Mouse (Mus musculus) adrenal gland, postnatal 4 days (tissue): ENCODE results near the gene Abi1. TPM values are rescaled to one million over a fixed set of nuclear protein-coding genes. Genes with fewer than 3 reads are reported as not detected.
"Not testable (repeated sequence)": the region's sequence is repeated elsewhere in the genome, so short reads cannot be mapped to it uniquely, and the experiment has no call there.

Experiments
- DNase-seq, 2 experiments: peaks; one replicate each; pipeline ENCODE4 v3.0.0; 2021 to 2022; ENCODE audit warnings: low spot score in 2 of 2, mixed read lengths in 2 of 2
- total RNA-seq, 2 experiments: library from RNA; stranded (reverse); gene quantifications; 2 replicates each; pipeline ENCODE4 v1.2.3; 2021

Abi1 gene
- total RNA-seq, 2 experiments from 2014 or later: 80.8 to 87.5 TPM

- no peak for DNase-seq
These were observed 62.6 kb downstream of the Abi1 start for GRCm38 (mm10) chr2:22977387-22977973.

GRCm38 (mm10) chr2:22962970-22963369 is 77.1 kb downstream of the Abi1 start:
- DNase-seq: no peak

- DNase-seq: no peak
These were observed 77.8 kb downstream of the Abi1 start for GRCm38 (mm10) chr2:22962242-22962641.

GRCm38 (mm10) chr2:22961681-22962080 is 78.4 kb downstream of the Abi1 start:
- no peak for DNase-seq

GRCm38 (mm10) chr2:22957415-22957814 is 82.6 kb downstream of the Abi1 start:
- DNase-seq: no peak

GRCm38 (mm10) chr2:22955914-22956313 is 84.1 kb downstream of the Abi1 start:
- DNase-seq: no peak

- no peak for DNase-seq
These were observed 85.8 kb downstream of the Abi1 start for GRCm38 (mm10) chr2:22954278-22954677.

- DNase-seq: no peak
These were observed 90.1 kb downstream of the Abi1 start for GRCm38 (mm10) chr2:22949956-22950355.

- DNase-seq: no peak
These were observed 106.5 kb downstream of the Abi1 start for GRCm38 (mm10) chr2:22933556-22933955.

GRCm38 (mm10) chr2:22928259-22928658 is 111.8 kb downstream of the Abi1 start:
- DNase-seq: no peak

GRCm38 (mm10) chr2:22925911-22926310 is 114.1 kb downstream of the Abi1 start:
- DNase-seq: not testable (repeated sequence)

GRCm38 (mm10) chr2:22918651-22919050 is 121.4 kb downstream of the Abi1 start:
- DNase-seq: no peak

GRCm38 (mm10) chr2:22914421-22914820 is 125.6 kb downstream of the Abi1 start:
- no peak for DNase-seq

GRCm38 (mm10) chr2:22903947-22904346 is 136.1 kb downstream of the Abi1 start:
- DNase-seq: no peak

GRCm38 (mm10) chr2:22895282-22896273 is 144.5 kb downstream of the Abi1 start, which contains the start of gene Pdss1:
TSS of gene Pdss1 (plus strand) at chr2:22895522.
- peak; percentile 76 to 78 for DNase-seq

GRCm38 (mm10) chr2:22894932-22895281 is 145.1 kb downstream of the Abi1 start:
- DNase-seq: no peak

Other genes starting within 250 kb of the Abi1 start
- gene Pdss1, start 144.7 kb downstream of the Abi1 start, total RNA-seq: 10 to 100 TPM; 15.7 to 16.6 TPM
- gene Acbd5, start 27.9 kb upstream of the Abi1 start, total RNA-seq: 10 to 100 TPM; 73.3 to 73.4 TPM
- 1 to 10 TPM; 8.4 to 8.9 TPM for gene Mastl, start 115.8 kb upstream of the Abi1 start, total RNA-seq
- 100 to 1,000 TPM; 119 to 122 TPM for gene Yme1l1, start 116.1 kb upstream of the Abi1 start, total RNA-seq
- gene 4931423N10Rik, start 167.2 kb upstream of the Abi1 start, total RNA-seq: under 1 TPM in 1 of 2 experiments, not detected in 1; 0.25 TPM